Mouse (Mus musculus) hindbrain, embryonic 13.5 days (tissue): ENCODE measurements at regions not wholly inside any gene's neighbourhood (a gene's known extent, or its start where the extent isn't known, plus 50 kb on each side); places are given as distances from the start of the nearest gene placed in this dataset.

Experiments
- ATAC-seq: fragments of 200-750 bp; cut with Nextera tagmentation; 2 replicates; pipeline ENCODE4 v1.8.0; 2017; ENCODE audit warnings: moderate TSS enrichment; ENCODE audit not compliant: low FRiP score
- H3K27ac ChIP-seq: fragments of 300-500 bp; sonication (generic); 2 replicates; pipeline ENCODE4 v1.5.1; 2015; ENCODE audit warnings: inconsistent platforms, mild to moderate bottlenecking, moderate library complexity
- H3K27me3 ChIP-seq: fragments of 300-500 bp; sonication (generic); 2 replicates; pipeline ENCODE4 v1.6.1; 2015; ENCODE audit warnings: mild to moderate bottlenecking, inconsistent platforms
- H3K36me3 ChIP-seq: fragments of 300-500 bp; sonication (generic); 2 replicates; pipeline ENCODE4 v1.6.1; 2015; ENCODE audit warnings: mild to moderate bottlenecking, inconsistent platforms
- H3K4me1 ChIP-seq: fragments of 300-500 bp; sonication (generic); replicated peaks from 2 replicates; pipeline ENCODE4 v1.6.1; 2015; ENCODE audit warnings: inconsistent platforms
- H3K4me2 ChIP-seq: fragments of 300-500 bp; sonication (generic); 2 replicates; pipeline ENCODE4 v1.6.1; 2015; ENCODE audit warnings: inconsistent platforms, mild to moderate bottlenecking, moderate library complexity
- H3K4me3 ChIP-seq: fragments of 300-500 bp; sonication (generic); 2 replicates; pipeline ENCODE4 v1.5.1; 2015; ENCODE audit warnings: mild to moderate bottlenecking, inconsistent platforms
- H3K9ac ChIP-seq: fragments of 300-500 bp; sonication (generic); 2 replicates; pipeline ENCODE4 v1.6.1; 2015; ENCODE audit warnings: mild to moderate bottlenecking, inconsistent platforms
- H3K9me3 ChIP-seq: fragments of 300-500 bp; sonication (generic); 2 replicates; pipeline ENCODE4 v1.6.1; 2016; ENCODE audit warnings: inconsistent platforms
- WGBS: fragments of 180-500 bp; shearing (Covaris S2); methylation state at CpG from one replicate; pipeline ENCODE4 v1.1.7; 2015; 5-methylcytosine and 5-hydroxymethylcytosine counted together

DNA sequence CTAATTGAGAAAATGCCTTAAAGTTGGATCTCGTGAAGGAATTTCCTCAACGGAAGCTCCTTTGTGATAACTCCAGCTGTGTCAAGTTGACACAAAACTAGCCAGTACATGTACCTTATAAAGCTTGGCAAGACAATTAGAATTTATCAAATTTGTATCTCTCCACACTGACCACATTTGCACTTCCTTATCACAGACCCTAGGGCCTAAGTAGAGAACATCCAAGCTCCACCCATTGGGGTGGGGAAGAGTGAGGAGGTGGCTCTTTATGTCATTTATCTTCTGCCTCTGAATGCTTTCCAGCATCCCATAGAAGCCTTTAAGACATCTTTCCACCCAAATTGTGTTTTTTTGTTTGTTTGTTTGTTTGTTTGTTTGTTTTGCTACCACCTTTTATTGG is 146.8 kb downstream of the Cd55b start:
- Histone ChIP-seq H3K9ac (no peak overlapping the region), H3K36me3 (no peaks in the 10 kb centered on the region), H3K4me1 (no peaks in the 10 kb centered on the region), H3K9me3 (peaks cover 7% of the 10 kb centered on the region; the same call in 1 of the 2 replicates), H3K27me3 (no peaks in the 10 kb centered on the region), H3K4me3 (no peak overlapping the region), H3K4me2 (no peak overlapping the region), H3K27ac (no peak overlapping the region)
- ATAC-seq: no peak
- 95% methylated on average over 2 of the region's 2 CpGs for WGBS

DNA sequence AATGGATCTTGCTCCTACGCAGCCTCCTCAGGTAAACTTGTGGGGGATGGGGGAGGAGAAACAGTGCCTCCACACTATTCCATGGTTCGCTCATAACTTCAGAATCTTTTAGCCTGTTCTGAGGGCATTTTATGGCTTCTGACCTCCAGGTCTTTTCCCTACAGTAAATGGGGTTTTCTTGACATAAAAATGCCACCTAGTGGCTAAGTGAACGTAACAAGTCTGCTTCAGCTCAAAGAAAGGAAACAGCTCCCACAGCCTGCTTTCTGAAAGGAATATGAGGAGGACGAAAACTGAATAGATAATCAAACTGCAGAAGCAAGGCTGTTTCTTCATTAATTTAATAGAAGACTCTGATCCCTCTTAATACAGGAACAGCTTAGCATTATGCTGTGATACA is 148.3 kb downstream of the Cd55b start:
- Histone ChIP-seq H3K27ac (no peak overlapping the region), H3K36me3 (no peaks in the 10 kb centered on the region), H3K4me3 (no peak overlapping the region), H3K27me3 (no peaks in the 10 kb centered on the region), H3K9ac (no peak overlapping the region), H3K9me3 (peaks cover 4% of the 10 kb centered on the region; the same call in 1 of the 2 replicates), H3K4me1 (no peaks in the 10 kb centered on the region), H3K4me2 (no peak overlapping the region)
- WGBS: 59% methylated on average over 4 of the region's 4 CpGs
- no peak for ATAC-seq

DNA sequence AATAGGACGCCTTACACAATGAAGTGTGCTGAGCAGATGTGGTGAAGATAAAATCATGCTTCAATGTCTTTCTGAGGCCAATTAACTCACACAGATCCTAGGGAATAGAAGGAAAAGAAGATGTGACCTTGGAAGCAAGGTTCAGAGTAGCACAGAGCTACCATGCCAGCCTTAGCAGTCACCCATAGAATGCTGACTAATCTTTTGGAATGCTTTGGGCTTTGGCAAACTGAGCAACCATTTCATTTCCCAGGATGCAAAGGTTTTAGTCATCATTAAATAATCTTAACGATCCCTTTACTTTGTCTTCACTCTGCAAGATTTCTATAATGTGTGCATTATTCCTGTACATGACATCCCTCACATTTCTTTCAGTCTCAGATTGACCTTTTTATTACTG is 152.4 kb downstream of the Cd55b start:
- no peaks in the 10 kb centered on the region for H3K9me3 ChIP-seq
- no peak overlapping the region for H3K4me3 ChIP-seq
- H3K4me1 ChIP-seq: no peaks in the 10 kb centered on the region
- WGBS: 90% methylated on average over 2 of the region's 2 CpGs
- no peak overlapping the region for H3K27ac ChIP-seq
- no peaks in the 10 kb centered on the region for H3K36me3 ChIP-seq
- H3K9ac ChIP-seq: no peak overlapping the region
- no peak overlapping the region for H3K4me2 ChIP-seq
- no peak for ATAC-seq
- no peaks in the 10 kb centered on the region for H3K27me3 ChIP-seq
